Mouse (Mus musculus) neural tube, embryonic 11.5 days (tissue): ENCODE data around the gene Dbnl. TPM values are rescaled to one million over a fixed set of nuclear protein-coding genes. Genes with fewer than 3 reads are reported as not detected.

Experiments
- ATAC-seq: fragments of 200-750 bp; cut with Nextera tagmentation; 2 replicates; pipeline ENCODE4 v1.8.0; 2017; ENCODE audit warnings: moderate number of reproducible peaks, mild to moderate bottlenecking, moderate TSS enrichment, moderate library complexity; ENCODE audit not compliant: insufficient read depth, low FRiP score, low TSS enrichment
- DNase-seq: peaks from one replicate; pipeline ENCODE4 v3.0.0-alpha.2; 2015; ENCODE audit warnings: low spot score
- H3K27ac ChIP-seq: fragments of 300-500 bp; sonication (generic); 2 replicates; pipeline ENCODE4 v1.5.1; 2014; ENCODE audit warnings: low read depth, mild to moderate bottlenecking, low read length
- H3K27me3 ChIP-seq: fragments of 300-500 bp; sonication (generic); 2 replicates; pipeline ENCODE4 v1.6.1; 2014; ENCODE audit warnings: mild to moderate bottlenecking, low read length, mixed read lengths; ENCODE audit not compliant: control insufficient read depth, insufficient read depth
- H3K36me3 ChIP-seq: fragments of 300-500 bp; sonication (generic); 2 replicates; pipeline ENCODE4 v1.6.1; 2014; ENCODE audit warnings: mild to moderate bottlenecking, low read length, moderate library complexity, mixed read lengths; ENCODE audit not compliant: control insufficient read depth, insufficient read depth
- H3K4me1 ChIP-seq: fragments of 300-500 bp; sonication (generic); 2 replicates; pipeline ENCODE4 v1.6.1; 2014; ENCODE audit warnings: low read length, mixed read lengths; ENCODE audit not compliant: control insufficient read depth, insufficient read depth
- H3K4me2 ChIP-seq: fragments of 300-500 bp; sonication (generic); 2 replicates; pipeline ENCODE4 v1.6.1; 2014; ENCODE audit warnings: low read depth, mild to moderate bottlenecking, moderate library complexity
- H3K4me3 ChIP-seq: fragments of 300-500 bp; sonication (generic); 2 replicates; pipeline ENCODE4 v1.5.1; 2014; ENCODE audit warnings: low read depth, low read length
- H3K9ac ChIP-seq: fragments of 300-500 bp; sonication (generic); 2 replicates; pipeline ENCODE4 v1.6.1; 2014; ENCODE audit warnings: mild to moderate bottlenecking, low read length
- H3K9me3 ChIP-seq: fragments of 300-500 bp; sonication (generic); 2 replicates; pipeline ENCODE4 v1.6.1; 2016; ENCODE audit warnings: low read length; ENCODE audit not compliant: control insufficient read depth
- WGBS: fragments of 180-500 bp; shearing (Covaris S2); extraction: QIAGEN DNeasy Blood & Tissue Kit; methylation state at CpG from one replicate; pipeline ENCODE4 v1.1.7; 2014; 5-methylcytosine and 5-hydroxymethylcytosine counted together
- polyA plus RNA-seq: library from polyadenylated mRNA; unstranded; fragments of >200 nt; fragmentation: Nextera tagmentation; extraction: Ambion mirVana; gene quantifications from 2 replicates; pipeline ENCODE4 v1.2.1, GENCODE M21; 2014

Gene Dbnl
- polyA plus RNA-seq, 1 experiment from 2014 or later: 156 TPM

- no peak overlapping the region for H3K9ac ChIP-seq
- H3K36me3 ChIP-seq: no peaks in the 10 kb centered on the region
- WGBS: 58% methylated on average over 5 of the region's 5 CpGs
- no peaks in the 10 kb centered on the region for H3K9me3 ChIP-seq
- no peaks in the 10 kb centered on the region for H3K27me3 ChIP-seq
- H3K4me2 ChIP-seq: no peak overlapping the region
- ATAC-seq (no peak), DNase-seq (no peak)
- no peak overlapping the region for H3K4me3 ChIP-seq
- no peak overlapping the region for H3K27ac ChIP-seq
- H3K4me1 ChIP-seq: no peaks in the 10 kb centered on the region
Measured at GRCm38 (mm10) chr11:5850452-5850851, 62.2 kb downstream of the Dbnl start.

Other genes with a start within 250 kb of the Dbnl start
- 26.4 and 28.2 TPM in 2 replicates for gene Ccdc117, start 246.3 kb upstream of the Dbnl start, polyA plus RNA-seq
- not detected in 2 replicates for gene Ankrd36, start 218.8 kb upstream of the Dbnl start, polyA plus RNA-seq
- 146 and 159 TPM in 2 replicates for gene Mrps24, start 72.8 kb upstream of the Dbnl start, polyA plus RNA-seq
- gene Urgcp, start 26.1 kb upstream of the Dbnl start, polyA plus RNA-seq: 14.4 and 16.5 TPM in 2 replicates
- 17.4 and 20.5 TPM in 2 replicates for gene Pgam2, start 15.2 kb downstream of the Dbnl start, polyA plus RNA-seq
- gene Polm, start 49.5 kb downstream of the Dbnl start, polyA plus RNA-seq: 5.0 and 6.2 TPM in 2 replicates
- gene Aebp1, start 73.5 kb downstream of the Dbnl start, polyA plus RNA-seq: 8.9 and 9.7 TPM in 2 replicates
- 92.5 and 102 TPM in 2 replicates for gene Pold2, start 89.8 kb downstream of the Dbnl start, polyA plus RNA-seq
- gene Myl7, start 110.3 kb downstream of the Dbnl start, polyA plus RNA-seq: 3.9 and 16.9 TPM in 2 replicates
- gene Gck, start 161.6 kb downstream of the Dbnl start, polyA plus RNA-seq: 0.88 and 1.4 TPM in 2 replicates
- 32.3 and 32.6 TPM in 2 replicates for gene Ykt6, start 167.2 kb downstream of the Dbnl start, polyA plus RNA-seq